Mouse (Mus musculus) left cerebral cortex, adult 18-20 months (tissue): ENCODE results near the gene Slc25a14. TPM values are rescaled to one million over a fixed set of nuclear protein-coding genes. Genes with fewer than 3 reads are reported as not detected.

Experiments
- microRNA-seq, 2 experiments: library from miRNA; unstranded; fragments of <30 nt; microRNA quantifications; one replicate each; pipeline ENCODE4 v1.2.0; 2021
- total RNA-seq, 2 experiments: library from RNA; stranded (reverse); gene quantifications; 2 replicates each; pipeline ENCODE4 v1.2.3; 2021

The Slc25a14 gene
- total RNA-seq, 2 experiments from 2014 or later = 67.9 to 69.8 TPM

Small RNA genes lying within 50 kb of the gene (microRNA-seq; reads per million reads assigned to microRNA genes)
- 0 reads per million in 2 experiments for gene Gm27828

Other genes with a start within 250 kb of the Slc25a14 start
- gene Elf4, start 160.3 kb upstream of the Slc25a14 start, total RNA-seq = 1 to 10 TPM; 1.0 to 1.1 TPM
- 10 to 100 TPM; 23.1 to 28.4 TPM for gene Aifm1, start 109.8 kb upstream of the Slc25a14 start, total RNA-seq
- gene Rab33a, start 104.1 kb upstream of the Slc25a14 start, total RNA-seq = 10 to 100 TPM; 26.6 to 31.8 TPM
- 10 to 100 TPM; 17.0 to 18.7 TPM for gene Zfp280c, start 28.9 kb upstream of the Slc25a14 start, total RNA-seq
- not detected for gene Gpr119, start 51.1 kb downstream of the Slc25a14 start, total RNA-seq
- 1 to 10 TPM; 4.5 to 4.7 TPM for gene Rbmx2, start 71.6 kb downstream of the Slc25a14 start, total RNA-seq